Mouse (Mus musculus) brain, embryonic 14.5 days (tissue): ENCODE data around the gene Zbtb20.

ENCODE experiments used
- CTCF ChIP-seq: fragments of 200-500 bp; IDR thresholded peaks from 2 replicates; pipeline ENCODE4 v1.5.1; 2012; ENCODE audit warnings: inconsistent platforms, mild to moderate bottlenecking, moderate library complexity, borderline replicate concordance; ENCODE audit not compliant: insufficient read depth, insufficient read length; ENCODE audit errors: extremely low read depth
- POLR2A ChIP-seq: fragments of 200-500 bp; IDR thresholded peaks from 2 replicates; pipeline ENCODE4 v1.6.1; 2012; ENCODE audit warnings: mild to moderate bottlenecking, inconsistent platforms, borderline replicate concordance; ENCODE audit not compliant: poor library complexity, insufficient read depth, insufficient read length, severe bottlenecking; ENCODE audit errors: extremely low read depth

DNA sequence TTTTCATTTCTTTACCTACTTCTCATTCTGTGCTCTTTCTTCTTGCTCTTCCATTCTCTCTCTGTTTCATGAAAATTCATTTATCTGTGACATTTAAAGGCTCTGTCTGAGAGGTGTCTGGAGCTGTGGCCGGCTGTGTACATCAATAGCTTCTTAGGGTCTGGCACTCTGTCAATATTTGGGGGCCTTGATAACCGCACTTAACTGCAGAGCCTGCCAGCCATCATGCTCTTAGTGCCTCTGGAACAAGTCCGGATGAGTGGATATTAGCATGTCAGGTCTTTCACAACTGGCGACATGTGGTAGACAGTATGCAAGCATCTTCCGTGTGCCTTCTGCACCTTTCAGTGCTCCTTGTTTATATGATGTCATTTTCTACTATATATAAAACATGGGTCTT is 510.7 kb downstream of the Zbtb20 start:
- TF ChIP-seq CTCF (no peak), POLR2A (no peak)
